Mouse (Mus musculus) spleen, adult 2 months (tissue): ENCODE data around the gene Tulp3. TPM values are rescaled to one million over a fixed set of nuclear protein-coding genes. Genes with fewer than 3 reads are reported as not detected.

ENCODE experiments used
- DNase-seq, 2 experiments: peaks; one replicate each; pipeline versions ENCODE4 v3.0.0 to v3.0.0-alpha.2; 2012 to 2021; ENCODE audit warnings: low spot score in 2 of 2, low read depth in 1 of 2
- H3K27ac ChIP-seq: fragments of 200-500 bp; 2 replicates; pipeline ENCODE4 v1.5.1; 2012; ENCODE audit warnings: low read length, inconsistent platforms; ENCODE audit not compliant: insufficient read depth
- H3K27me3 ChIP-seq: fragments of 200-500 bp; 2 replicates; pipeline ENCODE4 v1.6.1; 2012; ENCODE audit warnings: mild to moderate bottlenecking, moderate library complexity, low read length, inconsistent platforms; ENCODE audit not compliant: control insufficient read depth, insufficient read depth
- H3K36me3 ChIP-seq: fragments of 200-500 bp; 2 replicates; pipeline ENCODE4 v1.6.1; 2012; ENCODE audit warnings: mild to moderate bottlenecking, low read length, inconsistent platforms; ENCODE audit not compliant: control insufficient read depth, insufficient read depth
- H3K4me1 ChIP-seq: fragments of 200-500 bp; 2 replicates; pipeline ENCODE4 v1.6.1; 2011; ENCODE audit warnings: inconsistent platforms; ENCODE audit not compliant: control insufficient read depth, insufficient read depth, insufficient read length
- H3K4me3 ChIP-seq: fragments of 200-500 bp; 2 replicates; pipeline ENCODE4 v1.5.1; 2011; ENCODE audit warnings: mild to moderate bottlenecking, inconsistent platforms; ENCODE audit not compliant: insufficient read depth, insufficient read length; ENCODE audit errors: extremely low read depth
- CTCF ChIP-seq: fragments of 200-500 bp; IDR thresholded peaks from 2 replicates; pipeline ENCODE4 v1.5.1; 2011; ENCODE audit warnings: mild to moderate bottlenecking, inconsistent platforms; ENCODE audit not compliant: insufficient read depth, insufficient read length, insufficient replicate concordance; ENCODE audit errors: extremely low read depth
- POLR2A ChIP-seq: fragments of 200-500 bp; IDR thresholded peaks from 2 replicates; pipeline ENCODE4 v1.6.1; 2011; ENCODE audit warnings: low read depth, low read length, inconsistent platforms
- WGBS: fragments of 180-500 bp; shearing (Covaris S2); methylation state at CpG from one replicate; pipeline ENCODE4 v1.1.7; 2018; 5-methylcytosine and 5-hydroxymethylcytosine counted together
- polyA plus RNA-seq: library from polyadenylated mRNA; depleted of rRNA; stranded (reverse); fragments of >200 nt; gene quantifications from 2 replicates; pipeline ENCODE4 v1.2.3, GENCODE M21; 2012; rRNA removed

Tulp3 gene
- polyA plus RNA-seq: 5.9 and 6.7 TPM in 2 replicates

DNA sequence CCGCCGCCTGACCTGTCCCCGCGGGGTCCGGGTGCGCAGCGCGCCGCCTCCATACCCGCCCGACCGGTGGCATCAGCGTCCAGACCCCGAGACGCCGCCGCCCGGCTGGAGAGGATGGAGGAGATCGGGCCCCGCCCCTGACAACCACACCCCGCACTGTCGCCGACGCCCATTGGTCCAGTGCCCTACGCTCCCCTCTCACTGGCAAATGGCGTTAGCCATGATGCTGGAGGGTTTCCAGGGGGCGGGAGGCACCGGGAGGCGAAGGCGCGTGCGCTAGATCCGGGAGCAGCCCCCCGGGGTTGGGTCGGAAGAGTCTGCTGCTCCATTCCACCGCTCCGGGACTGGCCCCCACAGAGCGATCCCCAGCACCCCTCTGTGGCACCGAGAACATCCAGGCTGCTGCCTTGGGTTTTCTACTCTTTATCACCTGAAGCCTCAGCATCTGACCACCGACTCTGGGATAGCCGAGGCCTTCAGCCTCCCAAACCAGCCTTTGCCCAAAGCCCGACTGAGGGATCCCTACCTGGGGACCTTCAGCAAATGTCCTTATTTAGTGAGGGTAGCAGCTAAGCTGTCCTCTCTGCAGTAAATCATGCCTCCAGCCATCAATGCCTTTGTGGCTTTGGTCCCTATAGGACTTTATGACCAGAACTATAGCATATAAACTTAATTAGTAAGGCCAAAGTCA lies at the start of gene Tulp3:
Gene Tulp3 (minus strand): TSS at position 126 of the 691 bp plus-strand sequence.
- H3K4me1 ChIP-seq: peaks cover 4% of the 10 kb centered on the region; the same call in 1 of the 2 replicates
- peak; percentile 55 to 84 for DNase-seq
- TF ChIP-seq POLR2A: no peak
- TF ChIP-seq CTCF: no peak
- H3K4me3 ChIP-seq: peak within 1 kb of the TSS; percentile 84
- WGBS: 2% methylated on average over 41 of the region's 42 CpGs
- peak within 1 kb of the TSS; percentile 33 for H3K27ac ChIP-seq
- H3K27me3 ChIP-seq: peaks cover 4% of the 10 kb centered on the region; the same call in 1 of the 2 replicates
- peaks cover 5% of the 10 kb centered on the region; the same call in 1 of the 2 replicates for H3K36me3 ChIP-seq

DNA sequence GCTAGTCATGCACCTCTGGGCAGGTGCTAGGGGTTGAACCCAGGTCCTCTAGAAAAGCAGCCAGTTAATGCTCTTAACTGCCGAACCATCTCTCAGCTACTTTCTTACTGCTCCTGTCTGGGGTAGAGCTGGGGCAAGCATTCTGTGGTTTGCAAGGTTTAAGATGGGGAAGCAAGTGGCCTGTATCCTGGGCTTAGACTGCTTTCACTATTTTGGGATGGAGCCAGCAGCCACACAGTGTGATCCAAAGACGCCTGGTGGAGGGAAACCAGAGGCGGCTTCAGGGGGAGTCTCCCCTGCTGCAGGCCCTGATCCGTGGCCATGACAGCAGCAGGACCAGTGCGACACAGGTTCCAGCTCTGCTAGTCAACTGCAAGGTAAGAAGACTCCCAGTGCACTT lies 49.1 kb upstream of the Tulp3 start:
- DNase-seq: no peak
- no peaks in the 10 kb centered on the region for H3K4me1 ChIP-seq
- H3K36me3 ChIP-seq: peaks cover 11% of the 10 kb centered on the region
- no peak overlapping the region for H3K27ac ChIP-seq
- TF ChIP-seq POLR2A (no peak), CTCF (no peak)
- no peak overlapping the region for H3K4me3 ChIP-seq
- WGBS: 42% methylated on average over 5 of the region's 5 CpGs
- no peaks in the 10 kb centered on the region for H3K27me3 ChIP-seq

DNA sequence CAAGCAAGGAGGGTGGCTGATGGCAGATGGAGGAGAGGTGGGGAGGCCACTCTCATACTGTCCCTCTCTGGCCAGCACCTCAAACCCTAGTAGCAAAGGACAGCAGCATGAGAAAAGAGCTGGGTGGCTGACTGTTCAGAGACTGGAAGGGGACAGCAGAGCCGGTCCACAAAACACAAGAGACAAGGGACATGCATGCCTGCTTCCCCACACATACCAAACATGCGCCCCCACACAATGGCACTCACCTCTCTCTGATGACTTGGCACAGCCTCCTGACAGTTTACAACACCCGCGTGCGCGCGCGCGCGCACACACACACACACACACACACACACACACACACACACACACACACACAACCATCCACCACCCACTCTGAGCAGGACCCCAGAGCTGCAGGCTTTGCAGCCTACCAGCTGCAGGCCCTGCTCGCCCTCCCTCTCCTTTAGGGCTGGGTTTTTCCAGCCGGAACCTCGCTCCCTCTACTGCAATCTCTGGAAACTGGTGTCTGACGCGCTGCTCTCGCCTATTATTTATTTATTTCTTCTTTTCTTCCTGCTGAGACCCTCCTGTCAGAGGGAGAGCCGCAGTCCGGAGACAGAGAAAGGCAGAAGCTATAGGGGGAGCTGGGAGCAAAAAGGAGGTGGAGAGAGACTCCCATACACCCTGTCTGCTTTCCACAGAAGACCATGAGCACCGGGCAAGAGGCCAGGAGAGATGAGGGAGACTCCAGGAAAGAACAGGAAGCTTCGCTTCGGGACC lies 44.0 kb upstream of the Tulp3 start:
- no peak for DNase-seq
- WGBS: 80% methylated on average over 17 of the region's 21 CpGs
- Histone ChIP-seq H3K4me1 (no peaks in the 10 kb centered on the region), H3K36me3 (no peaks in the 10 kb centered on the region), H3K27ac (no peak overlapping the region), H3K27me3 (no peaks in the 10 kb centered on the region), H3K4me3 (no peak overlapping the region)
- no peak for TF ChIP-seq POLR2A

DNA sequence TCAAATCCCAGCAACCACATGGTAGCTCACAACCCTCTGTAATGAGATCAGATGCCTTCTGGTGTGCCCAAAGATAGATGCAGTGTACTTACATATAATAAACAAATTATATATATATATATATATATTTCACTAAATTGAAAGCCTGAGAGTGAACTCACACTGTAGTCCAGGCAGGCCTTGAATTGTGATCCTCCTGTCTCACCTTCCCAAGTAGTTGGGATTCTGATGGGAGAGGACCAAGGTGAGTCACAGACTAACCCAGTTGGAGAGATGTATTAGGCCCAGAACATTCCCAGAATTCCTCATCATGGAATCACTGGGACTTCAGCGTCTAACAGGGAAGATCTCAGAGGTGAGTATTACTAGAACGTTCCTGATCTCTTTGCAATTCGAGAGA lies 43.3 kb upstream of the Tulp3 start, which contains the start of gene Nrip2:
Gene Nrip2 (plus strand): TSS at position 301 of the 400 bp plus-strand sequence.
- DNase-seq: no peak
- WGBS: 89% methylated on average over 3 of the region's 3 CpGs
- Histone ChIP-seq H3K27me3 (no peaks in the 10 kb centered on the region), H3K4me1 (no peaks in the 10 kb centered on the region), H3K4me3 (no peak within 1 kb of the TSS), H3K36me3 (no peaks in the 10 kb centered on the region), H3K27ac (no peak within 1 kb of the TSS)
- TF ChIP-seq POLR2A (no peak), CTCF (no peak)

DNA sequence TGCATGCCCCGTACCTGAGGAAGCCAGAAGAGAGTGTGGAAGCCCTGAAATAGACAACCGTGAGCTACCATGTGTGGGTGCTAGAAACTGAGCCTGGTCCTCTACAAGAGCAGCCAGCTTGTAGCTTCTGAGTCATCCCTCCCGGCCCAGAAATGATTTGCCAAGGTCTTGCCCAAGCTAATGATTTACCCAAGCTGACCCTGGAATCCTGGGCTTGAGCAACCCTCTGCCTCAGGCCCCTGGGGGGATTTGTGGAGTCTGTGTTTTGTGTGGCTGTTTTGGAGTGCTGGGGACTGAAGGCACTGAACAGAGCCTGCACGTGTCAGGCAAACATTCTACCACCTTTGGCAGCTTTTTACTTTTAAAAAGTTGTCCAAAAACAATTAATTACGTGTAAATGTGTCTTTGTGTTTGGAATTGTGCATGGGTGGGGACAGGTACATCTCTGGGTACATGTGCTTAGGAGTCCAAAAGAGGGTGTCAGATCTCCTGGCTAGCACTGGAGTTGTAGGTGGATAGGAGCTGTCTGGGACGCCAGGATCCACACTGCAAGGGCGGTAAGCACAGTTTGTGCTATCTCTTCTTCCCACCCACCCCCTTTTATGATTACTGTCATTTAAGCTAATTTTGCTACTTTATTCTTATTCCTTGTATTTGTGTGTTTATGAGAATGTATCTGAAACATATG lies 42.1 kb upstream of the Tulp3 start:
- TF ChIP-seq CTCF (no peak), POLR2A (no peak)
- no peak for DNase-seq
- 84% methylated on average over 7 of the region's 7 CpGs for WGBS
- Histone ChIP-seq H3K4me3 (no peak overlapping the region), H3K27me3 (no peaks in the 10 kb centered on the region), H3K27ac (no peak overlapping the region), H3K36me3 (no peaks in the 10 kb centered on the region), H3K4me1 (no peaks in the 10 kb centered on the region)

DNA sequence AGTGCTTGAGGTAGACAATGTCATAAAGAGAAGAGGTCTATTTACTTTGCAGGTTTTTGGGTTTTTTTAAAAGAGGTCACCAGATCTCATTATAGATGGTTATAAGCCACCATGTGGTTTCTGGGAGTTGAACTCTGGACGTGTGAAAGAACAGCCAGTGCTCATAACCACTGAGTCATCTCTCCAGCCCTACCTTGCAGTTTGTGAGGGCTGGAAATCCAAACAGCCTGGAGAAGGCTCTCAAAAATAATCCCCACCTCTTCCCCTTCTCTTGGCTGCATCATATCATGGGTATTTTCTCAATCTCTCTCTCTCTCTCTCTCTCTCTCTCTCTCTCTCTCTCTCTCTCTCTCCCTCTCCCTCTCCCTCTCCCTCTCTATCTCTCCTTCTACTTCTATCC lies 35.0 kb upstream of the Tulp3 start:
- TF ChIP-seq POLR2A (no peak), CTCF (no peak)
- no peak for DNase-seq
- Histone ChIP-seq H3K4me3 (no peak overlapping the region), H3K27ac (no peak overlapping the region), H3K27me3 (no peaks in the 10 kb centered on the region), H3K4me1 (no peaks in the 10 kb centered on the region), H3K36me3 (no peaks in the 10 kb centered on the region)
- 33% methylated on average over 1 of the region's 1 CpGs for WGBS

DNA sequence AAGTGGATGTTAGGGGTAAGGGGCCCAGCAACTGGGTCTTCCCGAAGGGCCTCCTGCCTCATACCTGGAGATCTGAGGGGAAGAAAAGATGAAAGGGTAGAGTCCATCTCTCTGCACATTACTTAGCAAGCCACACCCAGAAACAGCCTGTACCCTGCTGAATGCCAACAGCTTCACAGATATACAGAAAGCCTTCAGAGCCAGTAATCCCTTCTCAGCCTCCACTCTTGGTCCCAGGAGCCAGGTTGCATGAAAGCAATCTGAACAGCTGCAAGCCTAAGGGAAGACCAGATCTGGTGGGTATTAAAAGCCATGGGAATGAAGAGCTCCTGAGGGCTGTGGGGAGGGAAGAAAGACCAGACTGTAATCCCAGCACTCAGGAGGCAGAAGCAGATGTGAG lies 33.5 kb upstream of the Tulp3 start:
- WGBS: 89% methylated on average over 1 of the region's 1 CpGs
- Histone ChIP-seq H3K27me3 (no peaks in the 10 kb centered on the region), H3K4me1 (no peaks in the 10 kb centered on the region), H3K27ac (no peak overlapping the region), H3K36me3 (no peaks in the 10 kb centered on the region), H3K4me3 (no peak overlapping the region)
- no peak for TF ChIP-seq CTCF
- no peak for TF ChIP-seq POLR2A
- no peak for DNase-seq
